Mouse (Mus musculus) kidney, adult 8-10 months (tissue): ENCODE data around the gene 4930507D05Rik.
A peak's percentile ranks its signal among the peaks of the same experiment; 100 is the strongest.
"Not testable (repeated sequence)": the region's sequence is repeated elsewhere in the genome, so short reads cannot be mapped to it uniquely, and the experiment has no call there.

Experiments used
- DNase-seq, 2 experiments: peaks; one replicate each; pipeline ENCODE4 v3.0.0; 2022

The 4930507D05Rik gene

GRCm38 (mm10) chr10:62449364-62450279, at the start of gene 4930507D05Rik, which contains the start of gene Supv3l1:
Gene 4930507D05Rik (plus strand): TSS chr10:62449489.
Gene Supv3l1 (minus strand): TSS chr10:62449738.
- peak; percentile 82 to 88 for DNase-seq

GRCm38 (mm10) chr10:62401641-62402111, 47.6 kb upstream of the 4930507D05Rik start:
- DNase-seq: no peak

GRCm38 (mm10) chr10:62404901-62405300, 44.4 kb upstream of the 4930507D05Rik start:
- DNase-seq: no peak

GRCm38 (mm10) chr10:62410943-62411342, 38.3 kb upstream of the 4930507D05Rik start:
- DNase-seq: peak; percentile 50 to 68

GRCm38 (mm10) chr10:62411431-62412410, 37.6 kb upstream of the 4930507D05Rik start:
- DNase-seq: no peak

GRCm38 (mm10) chr10:62412906-62413605, 36.2 kb upstream of the 4930507D05Rik start:
- DNase-seq: peak; percentile 35 to 38

GRCm38 (mm10) chr10:62413606-62413982, 35.7 kb upstream of the 4930507D05Rik start:
- DNase-seq: no peak

GRCm38 (mm10) chr10:62418831-62419356, 30.4 kb upstream of the 4930507D05Rik start:
- DNase-seq: no peak

GRCm38 (mm10) chr10:62419422-62419821, 29.9 kb upstream of the 4930507D05Rik start:
- no peak for DNase-seq

GRCm38 (mm10) chr10:62420399-62420798, 28.9 kb upstream of the 4930507D05Rik start:
- DNase-seq: no peak

- DNase-seq: no peak
These were observed 28.2 kb upstream of the 4930507D05Rik start for GRCm38 (mm10) chr10:62421127-62421526.

GRCm38 (mm10) chr10:62422255-62422654, 27.0 kb upstream of the 4930507D05Rik start, which contains the start of gene Hkdc1:
Gene Hkdc1 (minus strand): TSS chr10:62422491.
- peak in 1 of 2 experiments; percentile 15 for DNase-seq

GRCm38 (mm10) chr10:62425081-62425871, 24.0 kb upstream of the 4930507D05Rik start:
- peak in 1 of 2 experiments; percentile 15 for DNase-seq

- DNase-seq: no peak
These were observed 18.9 kb upstream of the 4930507D05Rik start for GRCm38 (mm10) chr10:62430427-62430826.

- DNase-seq: no peak
These were observed 971 bp downstream of the 4930507D05Rik start for GRCm38 (mm10) chr10:62450280-62450640.

- not testable (repeated sequence) for DNase-seq
These were observed 2.7 kb downstream of the 4930507D05Rik start for GRCm38 (mm10) chr10:62452001-62452400.

GRCm38 (mm10) chr10:62461321-62461720, 12.0 kb downstream of the 4930507D05Rik start:
- DNase-seq: no peak

- DNase-seq: no peak
These were observed 20.4 kb downstream of the 4930507D05Rik start for GRCm38 (mm10) chr10:62469736-62470135.

GRCm38 (mm10) chr10:62471105-62471504, 21.8 kb downstream of the 4930507D05Rik start:
- no peak for DNase-seq

- no peak for DNase-seq
These were observed 25.7 kb downstream of the 4930507D05Rik start for GRCm38 (mm10) chr10:62474944-62475343.

- DNase-seq: no peak
These were observed 27.7 kb downstream of the 4930507D05Rik start for GRCm38 (mm10) chr10:62476980-62477379.
